Mouse (Mus musculus) telencephalon, adult 2 months (tissue): ENCODE results near the gene Elp4.

ENCODE experiments used
- DNase-seq: peaks from one replicate; pipeline ENCODE4 v3.0.0-alpha.2; 2011; ENCODE audit warnings: low read depth, low spot score

The Elp4 gene

DNA sequence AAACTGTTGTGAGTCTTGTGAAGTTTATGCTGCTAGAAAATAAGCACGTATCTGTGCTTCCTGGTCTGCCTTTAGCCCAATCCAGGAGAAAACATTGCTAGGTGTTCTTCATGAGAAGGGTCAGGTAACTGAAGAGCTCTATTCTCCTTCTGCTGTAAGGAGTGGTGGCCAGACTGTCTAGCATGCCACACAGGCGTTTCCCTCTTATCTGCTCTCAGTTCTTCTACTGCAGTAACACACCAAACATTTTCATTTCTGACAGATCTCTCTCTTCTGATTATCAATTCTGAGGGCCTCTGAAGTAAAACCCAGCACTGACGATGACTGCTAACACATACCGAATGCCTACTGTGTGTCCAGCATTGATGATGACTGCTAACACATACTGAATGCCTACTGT lies 98.3 kb downstream of the Elp4 start:
- no peak for DNase-seq

DNA sequence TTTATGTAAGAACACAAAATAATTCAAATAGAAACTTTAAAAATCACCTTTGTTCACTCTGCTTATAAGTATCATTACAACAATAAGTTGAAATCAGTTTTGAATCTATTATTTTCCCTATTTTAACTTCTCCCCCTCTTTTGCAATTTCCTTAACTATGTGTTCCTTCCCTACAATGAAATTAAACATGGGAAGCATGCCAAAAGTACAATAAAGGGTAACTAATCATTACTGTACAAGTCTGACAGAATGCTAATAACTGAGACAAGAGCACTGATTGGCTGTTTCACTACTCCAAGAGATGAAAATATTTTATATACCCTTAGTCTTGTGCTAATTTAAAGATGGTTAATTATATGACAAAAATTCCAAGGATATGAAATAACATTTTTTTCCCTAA lies 99.2 kb downstream of the Elp4 start:
- DNase-seq = no peak

DNA sequence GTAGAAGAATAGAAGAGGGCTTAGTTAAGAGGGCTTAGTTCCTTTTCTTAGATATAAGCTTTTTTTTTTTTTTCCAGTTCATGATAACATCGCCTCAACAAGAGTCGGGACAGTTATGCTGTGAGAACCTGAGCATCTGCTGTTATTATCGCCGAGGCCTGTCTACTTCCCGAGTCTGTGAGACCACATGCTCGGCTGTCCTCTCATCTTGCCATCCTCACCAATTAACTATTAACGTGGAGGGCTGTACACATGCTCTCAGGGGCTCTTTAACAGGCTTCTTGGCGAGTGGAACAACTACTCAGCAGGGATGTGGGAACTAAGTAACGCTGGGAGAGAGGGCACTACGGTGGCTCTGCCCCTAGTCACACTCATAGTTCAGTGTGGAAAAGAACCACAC lies 99.9 kb downstream of the Elp4 start:
- no peak for DNase-seq

DNA sequence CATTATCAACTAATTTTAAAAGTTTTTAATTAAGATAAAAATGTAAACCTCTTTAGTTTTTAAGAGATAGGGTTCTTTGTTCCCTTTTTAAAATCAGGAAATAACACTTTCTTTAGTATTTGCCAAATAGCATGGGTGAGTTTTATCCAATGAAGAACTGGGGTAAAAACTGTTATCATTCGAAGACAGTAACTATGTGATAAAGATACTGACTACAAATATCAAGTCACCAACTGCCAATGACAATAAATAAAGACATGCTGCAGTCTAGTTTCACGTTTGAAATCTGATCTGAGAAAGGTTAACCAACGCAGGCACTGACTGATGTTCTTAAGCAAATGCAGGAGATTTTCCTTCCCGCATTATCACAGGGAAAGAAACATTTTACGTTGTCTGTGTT lies 100.9 kb downstream of the Elp4 start:
- DNase-seq = no peak

DNA sequence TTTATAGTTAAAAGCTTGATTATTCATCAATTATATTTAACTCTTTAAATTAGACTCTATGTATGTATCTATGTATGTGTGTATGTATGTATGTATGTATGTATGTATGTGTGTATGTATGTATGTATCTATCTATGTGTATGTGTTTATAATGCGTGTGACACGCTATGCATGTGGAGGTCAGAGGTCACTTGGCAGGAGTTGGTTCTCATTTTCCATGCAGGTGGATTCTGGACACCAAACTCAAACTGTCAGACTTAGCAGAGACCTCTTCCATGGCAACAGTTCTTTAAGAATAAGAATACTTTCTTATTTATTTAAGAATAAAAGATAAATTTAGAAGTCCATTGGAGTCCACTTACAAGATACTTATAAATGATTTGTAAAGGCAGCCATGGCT lies 101.5 kb downstream of the Elp4 start:
- DNase-seq = no peak

DNA sequence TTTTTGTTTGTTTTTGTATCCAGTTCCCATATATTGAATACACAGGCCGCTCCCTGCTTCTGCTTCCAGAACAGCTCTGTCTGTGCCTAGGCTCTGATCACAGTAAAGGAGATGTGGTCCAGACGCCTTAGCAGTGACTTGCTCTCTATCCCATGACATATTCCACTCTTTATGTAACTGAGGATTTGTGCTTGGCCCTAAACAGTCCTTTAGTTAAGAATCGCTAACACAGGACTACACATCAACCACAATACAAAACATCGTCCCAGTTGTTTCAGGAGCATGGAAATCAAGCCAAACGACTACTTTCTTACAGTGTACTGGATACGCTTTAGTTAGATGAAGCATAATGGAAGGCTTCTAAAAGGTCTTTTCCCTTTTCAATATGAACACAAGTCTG lies 102.8 kb downstream of the Elp4 start:
- DNase-seq = no peak

DNA sequence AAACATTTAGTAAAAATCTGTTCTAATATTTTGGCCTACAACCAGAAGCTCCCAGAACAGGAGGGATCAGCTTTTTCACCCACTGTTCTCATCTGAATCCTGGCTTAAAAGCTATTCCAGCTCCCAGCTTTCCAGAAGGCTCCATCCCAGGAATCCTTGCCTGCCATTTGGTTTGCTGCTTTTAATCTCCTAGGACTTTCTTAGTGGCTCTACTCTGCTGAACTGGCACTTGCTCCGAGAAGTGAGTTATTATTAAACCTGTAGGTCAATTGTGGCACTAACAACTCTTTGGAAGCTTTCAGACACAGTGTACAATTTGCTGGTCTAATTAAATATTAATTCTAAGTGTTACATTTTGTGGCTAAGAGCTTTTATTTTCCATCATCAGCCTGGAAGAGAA lies 103.7 kb downstream of the Elp4 start:
- DNase-seq = no peak

DNA sequence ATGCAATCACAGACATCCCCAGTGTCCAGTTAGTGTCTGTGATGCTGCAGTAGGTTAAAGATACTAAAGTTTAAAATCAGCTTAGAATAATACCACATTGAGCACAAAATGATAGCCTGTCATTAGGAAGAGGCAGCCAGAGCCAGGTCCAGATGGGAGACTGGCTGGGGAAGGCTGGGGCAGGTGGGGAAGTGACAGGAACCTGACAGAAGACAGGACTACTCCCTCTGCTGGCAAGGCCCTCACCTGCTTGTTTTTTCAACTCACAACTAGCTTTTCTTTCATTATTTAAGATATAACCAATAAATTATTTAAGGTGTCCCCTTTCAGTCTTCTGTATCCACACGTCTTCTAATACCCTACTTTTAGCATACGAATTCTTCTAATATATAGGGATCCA lies 104.5 kb downstream of the Elp4 start:
- DNase-seq = no peak

DNA sequence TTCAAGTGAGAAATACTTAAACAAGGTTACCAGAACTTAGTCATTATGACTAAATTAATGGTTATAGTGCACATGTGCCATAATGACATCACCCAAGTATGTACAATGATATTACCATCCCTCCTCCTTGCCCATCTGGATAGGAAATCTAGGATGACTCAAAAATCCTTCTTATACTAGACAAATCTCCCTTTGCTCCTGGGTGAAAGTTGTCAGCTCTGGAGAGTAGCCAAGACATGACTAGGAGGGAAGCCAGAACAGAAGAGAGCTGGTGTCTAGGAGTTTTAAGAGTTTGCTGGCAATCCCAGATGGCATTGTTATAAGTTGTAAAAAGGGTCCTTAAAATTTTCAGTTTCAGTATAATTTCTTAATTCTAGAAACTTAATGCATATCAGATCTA lies 106.5 kb downstream of the Elp4 start:
- DNase-seq = peak; percentile 23

DNA sequence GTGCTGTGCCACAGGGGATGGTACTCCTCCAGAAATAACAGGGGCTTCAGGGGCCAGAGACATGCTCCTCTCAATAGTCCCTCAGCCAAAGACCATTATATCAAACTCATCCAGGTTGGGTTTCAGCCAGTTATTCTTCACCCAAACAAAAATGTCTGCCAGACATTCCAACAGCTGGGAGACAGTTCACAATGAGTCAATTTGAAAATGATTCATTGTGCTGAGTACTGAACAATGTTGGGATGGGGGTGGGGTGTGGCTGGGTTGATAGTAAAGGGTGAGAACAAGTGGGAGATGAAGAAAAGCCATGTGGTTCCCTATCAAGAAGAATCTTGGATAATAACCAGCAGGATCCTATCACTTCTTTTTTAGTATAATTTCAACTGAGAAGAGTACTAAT lies 108.3 kb downstream of the Elp4 start:
- DNase-seq = no peak

DNA sequence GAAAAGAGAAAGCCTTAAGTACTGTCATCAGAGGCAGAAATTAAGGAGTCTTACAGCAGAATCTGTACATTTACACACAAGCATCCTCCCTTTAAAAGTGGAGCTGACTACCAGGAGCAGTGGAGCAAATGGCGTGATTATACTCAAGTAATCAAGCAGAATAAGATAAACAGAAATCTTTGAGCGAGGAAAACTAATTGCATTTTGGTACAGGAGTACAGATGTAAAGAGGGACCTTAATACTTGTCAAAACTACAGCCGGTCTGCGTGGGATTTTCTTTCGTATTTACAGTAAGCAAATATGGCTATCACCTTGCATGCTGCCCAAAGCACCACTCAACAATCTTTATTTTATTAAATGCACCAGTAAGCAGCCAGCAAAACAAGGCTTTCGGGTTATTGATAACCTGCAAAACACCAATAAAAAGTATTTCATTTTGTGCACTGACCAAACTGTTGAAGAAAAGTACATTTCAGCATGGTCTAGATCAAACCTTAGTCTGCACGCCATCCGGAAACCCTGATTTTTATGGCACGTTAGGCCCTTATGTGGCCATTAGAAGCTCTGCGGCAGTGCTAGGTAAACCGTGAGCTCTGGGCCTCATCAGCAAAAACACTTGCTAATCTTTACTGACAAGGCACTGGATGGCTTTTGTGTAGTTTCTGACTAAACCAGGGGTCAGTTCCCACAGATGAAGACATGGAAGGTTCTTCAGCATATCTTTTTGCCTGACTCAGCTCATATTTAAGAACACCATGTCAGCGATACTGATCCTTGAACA lies 111.8 kb downstream of the Elp4 start:
- no peak for DNase-seq

DNA sequence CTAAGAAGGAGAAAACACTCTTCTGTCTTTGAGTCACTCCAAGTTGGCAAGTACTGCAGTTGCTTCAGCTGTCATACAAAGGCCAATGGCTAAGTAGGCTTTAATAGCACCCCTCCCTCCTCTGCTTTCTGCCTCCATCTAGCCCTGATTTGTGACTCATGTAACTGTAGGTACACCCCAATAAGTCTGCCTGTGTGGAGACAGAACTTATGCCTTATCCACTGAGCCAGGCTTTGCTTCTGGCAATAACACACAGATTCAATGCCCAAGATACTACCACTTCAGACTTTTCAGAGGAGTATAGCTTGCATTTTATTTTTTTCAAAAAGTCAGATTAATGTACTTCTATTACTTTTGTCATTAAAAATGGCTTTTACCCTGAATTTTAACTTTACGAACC lies 114.4 kb downstream of the Elp4 start:
- no peak for DNase-seq

DNA sequence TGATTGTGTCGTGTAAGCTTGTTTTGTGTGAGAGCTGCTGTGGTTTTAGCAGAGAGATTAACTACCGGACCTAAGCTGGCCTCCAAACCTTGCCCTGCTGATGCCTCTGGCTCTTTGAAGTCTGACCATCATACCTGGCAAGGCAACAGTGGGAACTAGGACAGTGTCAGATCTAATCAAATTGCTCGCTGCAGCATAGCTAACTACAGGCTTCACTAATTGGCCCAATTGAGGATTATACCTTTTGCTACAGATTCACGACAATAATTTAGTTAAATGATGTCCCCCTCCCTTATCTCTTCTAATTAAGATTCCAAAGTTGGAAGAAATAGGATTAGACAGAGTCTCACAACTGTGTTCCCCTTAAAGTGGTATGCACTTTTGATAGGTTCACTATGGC lies 116.6 kb downstream of the Elp4 start:
- no peak for DNase-seq

DNA sequence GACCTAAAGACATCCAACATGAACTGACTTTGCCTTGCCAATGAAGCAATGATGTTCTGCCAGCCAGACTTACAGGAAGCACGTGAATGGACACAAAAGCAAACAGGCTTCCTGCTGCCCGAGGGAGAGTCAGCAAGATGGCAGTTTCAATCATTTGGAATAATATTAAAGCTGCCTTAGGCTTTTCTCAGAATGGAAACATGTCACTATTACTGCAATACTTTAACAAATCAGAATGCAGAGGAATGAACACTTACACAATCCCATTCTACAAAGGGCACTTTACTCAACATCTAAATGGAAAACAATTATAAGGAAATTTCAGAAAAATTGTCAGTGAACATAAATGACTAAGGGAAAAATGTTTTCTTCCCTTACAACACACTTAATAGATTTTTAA lies 117.4 kb downstream of the Elp4 start:
- DNase-seq = no peak

DNA sequence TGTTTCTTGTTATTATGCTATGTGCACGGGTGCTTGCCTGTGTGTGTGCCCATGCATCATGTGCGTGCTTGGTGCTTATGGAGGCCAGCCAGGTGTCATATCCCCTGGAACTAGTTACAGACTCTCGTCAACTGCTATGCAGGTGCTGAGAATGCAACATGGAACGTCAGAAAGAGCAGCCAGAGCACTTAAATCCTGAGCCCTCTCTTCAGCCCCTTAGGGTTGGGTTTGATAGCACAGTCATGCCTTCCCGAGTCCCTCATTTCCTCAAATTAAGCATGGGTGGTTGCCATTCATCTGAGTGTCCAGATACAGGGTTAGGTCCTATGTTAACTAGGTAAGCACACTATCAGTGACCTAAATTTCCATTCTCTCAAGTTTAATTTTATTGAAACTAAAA lies 121.5 kb downstream of the Elp4 start:
- DNase-seq = no peak

DNA sequence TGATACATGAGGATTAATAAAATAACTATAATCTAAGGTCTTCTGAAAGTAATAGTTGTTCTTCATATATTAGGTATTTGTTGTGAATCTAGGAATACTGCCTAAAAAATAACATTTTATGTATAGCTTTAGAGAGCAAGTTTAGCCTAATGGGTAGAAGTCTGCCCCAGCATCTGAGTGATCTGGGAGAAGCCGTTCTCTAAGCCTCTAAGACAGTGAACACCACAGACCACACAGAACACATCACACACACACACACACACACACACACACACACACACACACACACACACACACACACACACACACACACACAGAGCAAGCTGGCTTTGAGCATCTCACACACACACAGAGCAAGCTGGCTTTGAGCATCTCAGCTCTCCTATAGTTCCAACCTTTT lies 123.6 kb downstream of the Elp4 start:
- no peak for DNase-seq

DNA sequence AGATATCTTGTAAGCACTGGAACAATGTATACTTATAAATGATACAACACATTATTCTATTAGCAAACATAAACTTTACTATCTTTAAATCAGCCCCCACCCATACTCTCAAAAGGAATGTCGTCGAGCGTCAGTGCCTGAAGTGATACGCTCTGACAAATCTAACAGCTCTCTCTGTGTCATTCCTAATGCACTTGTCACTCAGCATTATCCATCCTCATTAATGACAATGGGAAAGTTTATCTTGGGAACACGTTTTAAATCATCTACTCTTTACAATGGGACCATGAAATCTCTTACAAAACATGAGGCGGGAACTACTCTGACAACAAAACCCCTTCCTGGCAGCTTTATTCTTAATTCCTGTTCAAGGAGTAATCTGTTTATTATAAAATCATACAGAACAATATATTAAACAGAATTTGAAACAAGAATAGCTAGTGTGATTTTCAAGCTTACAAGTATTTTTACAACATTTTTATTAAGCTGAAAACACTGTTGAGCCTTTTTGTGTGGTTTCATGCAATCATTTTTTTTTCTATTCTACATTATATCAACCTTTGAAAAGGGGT lies 125.0 kb downstream of the Elp4 start:
- no peak for DNase-seq

DNA sequence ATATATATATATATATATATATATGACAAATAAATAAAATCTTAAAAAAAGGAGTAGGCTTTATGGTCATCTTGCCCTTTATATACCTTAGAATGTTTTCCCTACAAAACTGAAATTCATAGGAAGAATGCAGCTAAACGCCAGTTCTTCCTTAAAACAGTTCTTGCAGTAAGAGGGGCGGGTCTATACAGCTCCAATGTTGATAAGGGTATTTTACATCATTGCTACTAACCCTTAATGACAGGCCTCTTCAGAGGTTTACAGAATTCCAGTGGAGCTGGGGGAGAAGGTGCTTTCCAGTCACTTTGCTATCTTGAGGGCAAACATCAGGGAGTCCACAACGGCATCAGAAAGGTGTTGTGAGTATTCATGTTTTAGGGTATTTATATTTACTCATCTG lies 133.1 kb downstream of the Elp4 start:
- DNase-seq = no peak

DNA sequence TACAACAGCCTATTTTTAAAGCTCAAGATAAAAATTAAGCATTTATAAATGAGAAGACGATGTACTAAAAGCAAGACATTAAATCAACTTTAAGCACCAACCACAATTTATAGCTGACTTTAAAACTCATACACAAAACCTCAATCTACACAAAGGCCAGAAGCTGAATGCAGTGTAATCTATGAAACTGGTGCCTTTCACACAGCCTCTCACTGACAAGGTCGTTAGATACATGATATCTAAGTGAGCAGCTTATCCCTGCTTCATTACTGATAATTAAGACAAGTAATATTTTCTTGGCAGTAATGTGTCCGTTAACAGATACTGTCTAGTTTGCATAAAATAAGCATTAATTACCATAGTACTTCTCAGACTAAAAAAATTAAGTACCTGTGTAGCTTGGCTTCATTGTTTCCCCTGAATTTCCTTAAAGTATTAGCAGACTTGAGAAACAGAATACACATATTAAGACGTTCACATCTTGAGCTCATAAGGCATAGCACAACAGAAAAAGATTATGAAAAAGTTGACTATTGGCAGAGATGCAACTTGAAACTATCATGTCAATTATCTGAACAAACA lies 134.5 kb downstream of the Elp4 start:
- no peak for DNase-seq

DNA sequence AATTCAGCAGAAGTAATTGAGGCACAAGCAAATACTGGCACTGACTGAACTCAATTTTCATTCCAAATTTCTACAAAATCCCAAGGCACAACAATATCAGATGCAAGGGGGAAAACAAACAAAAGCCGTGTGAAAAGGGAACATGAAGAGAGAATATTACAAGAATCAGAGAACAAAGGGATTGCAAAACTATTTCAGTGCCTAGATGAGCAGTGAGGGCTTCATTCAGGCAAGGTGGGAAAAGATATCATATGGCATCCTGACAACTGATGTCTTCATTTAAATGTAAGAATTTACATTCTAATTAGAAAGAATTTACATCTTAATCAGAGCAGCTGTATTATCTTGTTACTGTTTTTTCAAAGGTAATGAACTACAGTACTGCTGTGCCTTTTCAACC lies 150.9 kb downstream of the Elp4 start:
- no peak for DNase-seq

DNA sequence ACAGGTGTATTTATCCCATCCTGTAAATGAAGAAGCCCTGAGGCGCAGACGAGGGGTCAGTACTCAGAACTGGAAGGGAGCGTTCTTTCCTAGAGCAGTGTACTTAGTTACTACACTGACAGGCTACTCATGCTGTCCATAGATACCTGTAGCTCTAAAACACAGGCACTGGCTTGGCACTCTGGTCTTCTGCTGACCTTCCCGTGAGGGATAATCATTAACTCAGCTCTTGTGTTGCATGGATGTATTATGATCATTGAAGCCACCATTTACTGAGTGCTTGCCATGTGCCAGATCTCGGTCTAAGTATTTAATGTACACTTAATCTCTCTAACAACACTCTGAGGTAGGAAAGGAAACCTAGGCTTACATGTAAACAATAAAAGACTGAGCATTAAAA lies 155.3 kb downstream of the Elp4 start:
- DNase-seq = no peak

DNA sequence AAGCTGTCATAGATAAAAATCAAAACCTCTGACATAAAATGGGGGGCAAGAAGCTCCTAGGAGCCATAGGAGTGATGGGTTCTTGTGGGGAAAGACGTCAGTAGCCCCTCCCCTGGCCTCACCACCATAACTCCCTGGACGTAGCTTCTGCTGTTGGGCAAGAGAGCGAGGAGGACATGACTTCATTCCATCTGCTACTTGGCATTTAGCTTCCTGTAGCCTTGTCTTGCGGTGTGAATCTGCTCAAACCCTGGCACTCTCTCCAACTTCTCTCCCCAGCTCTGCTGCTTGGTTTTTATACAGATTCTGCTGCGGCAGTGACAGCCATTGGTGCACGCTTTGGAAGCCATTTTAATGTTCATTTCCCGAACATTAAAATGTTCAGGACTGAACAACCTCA lies 157.5 kb downstream of the Elp4 start:
- no peak for DNase-seq

DNA sequence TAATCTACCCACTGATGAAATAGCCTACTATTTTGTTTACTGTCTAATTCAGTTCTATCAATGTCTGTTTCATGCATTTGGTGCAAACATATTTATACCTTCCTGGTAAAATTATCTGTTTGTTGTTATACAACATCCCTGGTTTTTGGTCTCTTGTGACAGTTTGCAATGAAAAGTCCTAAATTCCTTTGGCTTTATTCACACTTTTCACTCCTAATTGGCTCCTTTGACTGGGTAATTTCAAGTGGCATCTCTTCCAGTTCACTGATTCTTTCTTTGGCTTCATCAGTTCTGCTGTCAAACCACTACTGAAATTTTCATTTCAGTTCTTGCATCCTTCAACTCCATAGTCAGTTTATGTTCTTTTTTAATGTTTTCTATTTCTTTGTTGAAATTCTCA lies 168.2 kb downstream of the Elp4 start:
- DNase-seq = no peak

DNA sequence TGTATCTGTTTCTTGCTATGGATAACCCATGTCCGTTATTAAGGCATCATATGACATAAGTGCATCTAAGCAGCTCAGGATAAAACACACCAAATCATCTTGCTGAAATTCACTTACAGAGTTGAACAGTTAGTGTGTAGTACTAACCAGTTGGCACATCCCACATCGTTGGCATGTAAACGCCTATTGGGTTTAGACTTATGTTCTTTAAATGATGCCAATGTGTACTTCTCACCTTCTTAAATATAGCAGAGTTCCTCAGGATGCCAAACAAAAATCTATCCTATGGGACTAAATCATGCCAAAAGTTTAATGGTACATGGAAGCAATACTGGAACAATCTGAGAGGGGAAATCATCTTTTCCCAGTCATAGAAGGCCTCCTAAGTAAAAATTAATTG lies 173.7 kb downstream of the Elp4 start:
- peak; percentile 58 for DNase-seq
